Mouse (Mus musculus): ENCODE data around the gene Dnmt3a. TPM values are rescaled to one million over a fixed set of nuclear protein-coding genes. Genes with fewer than 3 reads are reported as not detected.

Dnmt3a gene
- polyA plus RNA-seq, 1 experiment from 2014 or later = 124 TPM

- no peak overlapping the region for H3K27ac ChIP-seq
- H3K9ac ChIP-seq (replicated peaks) = no peak overlapping the region
- H3K4me3 ChIP-seq (replicated peaks) = no peak overlapping the region
- no peaks in the 10 kb centered on the region for H3K9me3 ChIP-seq
- no peaks in the 10 kb centered on the region for H3K27me3 ChIP-seq
- H3K4me1 ChIP-seq (replicated peaks) = peaks cover 4% of the 10 kb centered on the region; the same call in 1 of the 2 replicates
- no peak for ATAC-seq
- peaks cover 16% of the 10 kb centered on the region; the same call in 1 of the 2 replicates for H3K36me3 ChIP-seq
- no peak overlapping the region for H3K4me2 ChIP-seq (replicated peaks)
- 90% methylated on average over 4 of the region's 4 CpGs for WGBS
Measured at GRCm38 (mm10) chr12:3858754-3859153, 52.9 kb downstream of the Dnmt3a start.

GRCm38 (mm10) chr12:3859545-3859944, 53.7 kb downstream of the Dnmt3a start:
- Histone ChIP-seq H3K4me2 (replicated peaks) (no peak overlapping the region), H3K36me3 (peaks cover 19% of the 10 kb centered on the region; the same call in 1 of the 2 replicates), H3K9ac (replicated peaks) (no peak overlapping the region), H3K9me3 (no peaks in the 10 kb centered on the region), H3K27ac (no peak overlapping the region), H3K4me1 (replicated peaks) (peaks cover 4% of the 10 kb centered on the region; the same call in 1 of the 2 replicates), H3K4me3 (replicated peaks) (no peak overlapping the region), H3K27me3 (no peaks in the 10 kb centered on the region)
- WGBS = 76% methylated on average over 3 of the region's 3 CpGs
- ATAC-seq = no peak

DNA sequence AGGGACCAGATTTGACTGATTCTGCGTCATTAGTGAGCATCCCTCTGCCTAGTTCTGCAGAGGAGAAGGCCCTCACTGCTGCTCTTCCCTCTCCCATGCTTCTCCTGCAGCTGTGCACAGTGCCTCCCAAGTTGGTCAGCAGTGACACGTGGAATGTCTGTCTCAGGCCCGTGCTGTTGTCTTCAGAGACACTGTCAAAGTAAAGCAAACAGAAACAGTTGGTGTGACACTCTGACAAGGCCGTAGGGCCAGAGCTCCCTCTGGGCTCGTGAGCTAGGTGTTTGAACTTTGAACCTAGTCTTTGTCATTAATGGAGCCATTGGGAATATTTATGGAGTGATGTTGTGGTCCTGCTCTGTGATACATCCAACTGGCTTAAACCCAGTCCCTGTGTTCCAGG, 54.2 kb downstream of the Dnmt3a start:
- 73% methylated on average over 5 of the region's 5 CpGs for WGBS
- peaks cover 4% of the 10 kb centered on the region; the same call in 1 of the 2 replicates for H3K4me1 ChIP-seq (replicated peaks)
- no peak overlapping the region for H3K27ac ChIP-seq
- H3K9me3 ChIP-seq = no peaks in the 10 kb centered on the region
- ATAC-seq = no peak
- peaks cover 19% of the 10 kb centered on the region; the same call in 1 of the 2 replicates for H3K36me3 ChIP-seq
- no peak overlapping the region for H3K4me2 ChIP-seq (replicated peaks)
- H3K9ac ChIP-seq (replicated peaks) = no peak overlapping the region
- no peak overlapping the region for H3K4me3 ChIP-seq (replicated peaks)
- H3K27me3 ChIP-seq = no peaks in the 10 kb centered on the region

DNA sequence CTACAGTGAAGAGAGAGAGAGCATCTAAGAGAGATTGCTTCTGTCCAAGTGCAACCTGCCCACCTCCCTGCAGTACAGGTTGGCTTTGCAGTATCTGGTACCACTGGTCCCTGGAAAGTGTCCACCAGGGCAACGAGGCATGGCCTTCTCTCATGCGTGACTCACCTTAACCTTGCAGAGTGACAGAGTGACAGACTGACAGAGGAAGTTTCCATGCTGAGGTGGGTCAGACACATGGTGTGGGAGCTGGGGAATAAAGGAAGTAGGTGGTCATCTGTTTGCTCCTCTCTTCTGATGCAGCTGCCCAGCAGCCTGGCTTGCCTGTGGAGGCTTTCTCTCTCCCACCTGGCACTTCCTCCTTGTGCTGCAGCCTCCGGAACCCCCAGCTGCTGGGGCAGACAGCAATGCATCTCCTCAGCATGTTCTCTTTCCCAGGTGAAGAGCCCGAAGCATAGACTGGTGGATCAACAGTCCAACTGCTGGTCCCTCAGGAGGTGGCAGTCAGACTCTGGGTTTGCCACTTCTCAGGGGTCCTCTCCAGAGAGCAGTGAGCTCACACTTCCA, 55.9 kb downstream of the Dnmt3a start:
- WGBS = 89% methylated on average over 4 of the region's 4 CpGs
- no peaks in the 10 kb centered on the region for H3K9me3 ChIP-seq
- peaks cover 23% of the 10 kb centered on the region for H3K36me3 ChIP-seq

DNA sequence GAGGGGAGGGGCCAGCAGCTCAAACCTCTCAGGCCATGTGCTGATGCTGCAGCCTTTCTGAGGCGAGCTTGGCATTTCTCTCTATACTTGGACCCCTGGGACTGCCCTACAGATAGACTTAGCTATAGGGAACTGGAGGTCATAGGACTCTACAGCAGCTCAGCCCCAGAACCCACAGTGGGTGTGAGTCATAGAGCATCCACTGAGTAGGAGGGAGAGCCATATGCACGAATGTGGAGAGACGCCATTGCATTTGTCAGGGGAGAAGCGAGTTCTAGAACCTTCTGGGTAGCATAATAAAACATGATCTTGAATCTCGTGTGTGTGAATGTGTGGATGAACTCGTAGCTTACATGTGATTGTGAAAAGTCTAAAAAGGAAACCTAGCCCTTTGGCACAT, 56.4 kb downstream of the Dnmt3a start:
- Histone ChIP-seq H3K27me3 (no peaks in the 10 kb centered on the region), H3K4me1 (replicated peaks) (no peaks in the 10 kb centered on the region), H3K36me3 (peaks cover 25% of the 10 kb centered on the region), H3K4me3 (replicated peaks) (no peak overlapping the region), H3K9me3 (no peaks in the 10 kb centered on the region), H3K9ac (replicated peaks) (no peak overlapping the region), H3K4me2 (replicated peaks) (no peak overlapping the region), H3K27ac (no peak overlapping the region)
- WGBS = 90% methylated on average over 6 of the region's 6 CpGs
- ATAC-seq = no peak

More for the DNA sequence above, 55.9 kb downstream of the Dnmt3a start:
- Histone ChIP-seq H3K27ac (no peak overlapping the region), H3K4me3 (replicated peaks) (no peak overlapping the region), H3K9ac (replicated peaks) (no peak overlapping the region), H3K27me3 (no peaks in the 10 kb centered on the region), H3K4me1 (replicated peaks) (no peaks in the 10 kb centered on the region), H3K4me2 (replicated peaks) (no peak overlapping the region)
- no peak for ATAC-seq

GRCm38 (mm10) chr12:3864208-3864607, 58.4 kb downstream of the Dnmt3a start:
- Histone ChIP-seq H3K4me1 (replicated peaks) (no peaks in the 10 kb centered on the region), H3K9ac (replicated peaks) (no peak overlapping the region), H3K27me3 (no peaks in the 10 kb centered on the region), H3K4me3 (replicated peaks) (no peak overlapping the region), H3K36me3 (peaks cover 38% of the 10 kb centered on the region), H3K9me3 (no peaks in the 10 kb centered on the region), H3K4me2 (replicated peaks) (no peak overlapping the region), H3K27ac (no peak overlapping the region)
- ATAC-seq = no peak
- WGBS = 97% methylated on average over 8 of the region's 8 CpGs

- no peak overlapping the region for H3K27ac ChIP-seq
- ATAC-seq = no peak
- H3K9ac ChIP-seq (replicated peaks) = no peak overlapping the region
- no peak overlapping the region for H3K4me2 ChIP-seq (replicated peaks)
- H3K36me3 ChIP-seq = peaks cover 34% of the 10 kb centered on the region
- peaks cover under 1% of the 10 kb centered on the region; the same call in 1 of the 2 replicates for H3K4me1 ChIP-seq (replicated peaks)
- no peaks in the 10 kb centered on the region for H3K9me3 ChIP-seq
- no peaks in the 10 kb centered on the region for H3K27me3 ChIP-seq
- 94% methylated on average over 8 of the region's 8 CpGs for WGBS
- no peak overlapping the region for H3K4me3 ChIP-seq (replicated peaks)
Measured at GRCm38 (mm10) chr12:3865594-3865993, 59.8 kb downstream of the Dnmt3a start.

DNA sequence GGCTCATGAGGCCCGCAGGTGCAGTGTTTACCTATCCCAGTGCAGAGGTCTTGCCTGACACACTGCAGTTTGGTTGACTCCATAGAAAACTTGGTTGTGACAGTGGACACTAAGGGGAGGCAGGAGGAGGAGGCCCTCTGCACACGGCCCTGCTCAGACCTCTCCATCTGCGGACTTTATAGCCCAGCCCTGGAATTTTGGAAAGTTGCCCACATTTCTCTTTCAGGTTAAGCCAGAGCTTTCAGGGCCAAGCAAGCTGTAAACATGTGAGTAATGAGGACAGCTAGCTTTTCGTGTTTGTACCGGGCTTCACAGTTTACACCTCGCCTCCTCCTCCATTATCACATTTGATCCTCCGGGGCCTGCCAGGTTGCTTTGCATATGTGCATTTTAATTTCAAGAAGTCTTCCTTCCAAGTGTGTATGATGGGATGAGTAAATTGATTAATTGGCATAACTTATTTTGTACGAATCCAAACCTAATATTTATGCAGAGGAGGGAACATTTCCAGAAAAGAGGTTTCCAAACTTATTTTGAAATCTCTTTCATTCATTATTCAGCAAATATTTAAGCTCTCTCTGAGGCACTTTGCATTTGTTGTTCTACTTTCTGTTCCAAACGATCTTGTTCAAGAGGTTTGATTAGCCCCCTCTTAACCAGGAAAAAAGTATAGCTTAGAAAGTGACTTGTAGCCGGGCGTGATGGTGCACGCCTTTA, 61.0 kb downstream of the Dnmt3a start:
- H3K4me1 ChIP-seq (replicated peaks) = peaks cover 12% of the 10 kb centered on the region
- no peak overlapping the region for H3K4me3 ChIP-seq (replicated peaks)
- no peaks in the 10 kb centered on the region for H3K27me3 ChIP-seq
- no peak overlapping the region for H3K9ac ChIP-seq (replicated peaks)
- H3K9me3 ChIP-seq = no peaks in the 10 kb centered on the region
- peaks cover 34% of the 10 kb centered on the region for H3K36me3 ChIP-seq
- WGBS = 82% methylated on average over 12 of the region's 12 CpGs
- H3K27ac ChIP-seq = no peak overlapping the region
- no peak overlapping the region for H3K4me2 ChIP-seq (replicated peaks)
- ATAC-seq = no peak

GRCm38 (mm10) chr12:3868115-3868514, 62.3 kb downstream of the Dnmt3a start:
- WGBS = 83% methylated on average over 5 of the region's 5 CpGs
- ATAC-seq = no peak
- H3K9me3 ChIP-seq = no peaks in the 10 kb centered on the region
- no peak overlapping the region for H3K4me2 ChIP-seq (replicated peaks)
- peaks cover 36% of the 10 kb centered on the region for H3K36me3 ChIP-seq
- no peak overlapping the region for H3K27ac ChIP-seq
- peaks cover 13% of the 10 kb centered on the region for H3K4me1 ChIP-seq (replicated peaks)
- no peak overlapping the region for H3K4me3 ChIP-seq (replicated peaks)
- H3K9ac ChIP-seq (replicated peaks) = no peak overlapping the region
- H3K27me3 ChIP-seq = 0 out of 2 replicates have a peak, but pooled peaks cover under 1% of the 10 kb centered on the region

GRCm38 (mm10) chr12:3868676-3869458, 63.1 kb downstream of the Dnmt3a start:
- ATAC-seq = no peak
- H3K27me3 ChIP-seq = peaks cover 2% of the 10 kb centered on the region; the same call in 1 of the 2 replicates
- no peak overlapping the region for H3K4me2 ChIP-seq (replicated peaks)
- H3K4me3 ChIP-seq (replicated peaks) = no peak overlapping the region
- no peak overlapping the region for H3K27ac ChIP-seq
- H3K9me3 ChIP-seq = no peaks in the 10 kb centered on the region
- H3K4me1 ChIP-seq (replicated peaks) = peaks cover 13% of the 10 kb centered on the region
- H3K36me3 ChIP-seq = peaks cover 44% of the 10 kb centered on the region
- 88% methylated on average over 7 of the region's 7 CpGs for WGBS
- H3K9ac ChIP-seq (replicated peaks) = no peak overlapping the region

- peaks cover 49% of the 10 kb centered on the region for H3K36me3 ChIP-seq
- peaks cover 13% of the 10 kb centered on the region for H3K4me1 ChIP-seq (replicated peaks)
- ATAC-seq = no peak
- H3K27me3 ChIP-seq = peaks cover 2% of the 10 kb centered on the region; the same call in 1 of the 2 replicates
- WGBS = 95% methylated on average over 5 of the region's 5 CpGs
- H3K4me3 ChIP-seq (replicated peaks) = no peak overlapping the region
- no peak overlapping the region for H3K4me2 ChIP-seq (replicated peaks)
- no peak overlapping the region for H3K27ac ChIP-seq
- H3K9me3 ChIP-seq = no peaks in the 10 kb centered on the region
- H3K9ac ChIP-seq (replicated peaks) = no peak overlapping the region
Measured at GRCm38 (mm10) chr12:3870024-3870423, 64.2 kb downstream of the Dnmt3a start.
